Mouse (Mus musculus) c-Kit-positive CD71-positive TER-119-positive erythroid progenitor cells, embryonic 14.5 days (primary cell): ENCODE results near the gene Gm47995.
"Not testable (repeated sequence)": the region's sequence is repeated elsewhere in the genome, so short reads cannot be mapped to it uniquely, and the experiment has no call there.

Experiments
- DNase-seq: peaks from one replicate; pipeline ENCODE4 v3.0.0-alpha.2; 2013; ENCODE audit warnings: low spot score

Gm47995 gene

GRCm38 (mm10) chr1:151186879-151187424, 11.3 kb upstream of the Gm47995 start:
- not testable (repeated sequence) for DNase-seq

- DNase-seq: no peak
Observed at GRCm38 (mm10) chr1:151188469-151188868, 9.8 kb upstream of the Gm47995 start.

GRCm38 (mm10) chr1:151192075-151192474, 6.2 kb upstream of the Gm47995 start, which contains the start of gene Gm8947:
TSS of gene Gm8947 (plus strand) at chr1:151192376.
- DNase-seq: not testable (repeated sequence)

- DNase-seq: not testable (repeated sequence)
Observed at GRCm38 (mm10) chr1:151192739-151193138, 5.5 kb upstream of the Gm47995 start.

GRCm38 (mm10) chr1:151195986-151196385, 2.3 kb upstream of the Gm47995 start:
- DNase-seq: not testable (repeated sequence)

GRCm38 (mm10) chr1:151196690-151197089, 1.6 kb upstream of the Gm47995 start:
- DNase-seq: not testable (repeated sequence)

- not testable (repeated sequence) for DNase-seq
Observed at GRCm38 (mm10) chr1:151200620-151201019, 2.4 kb downstream of the Gm47995 start.

- not testable (repeated sequence) for DNase-seq
Observed at GRCm38 (mm10) chr1:151202771-151203170, 4.5 kb downstream of the Gm47995 start.

- DNase-seq: not testable (repeated sequence)
Observed at GRCm38 (mm10) chr1:151203818-151204217, 5.6 kb downstream of the Gm47995 start, which contains the start of gene 3110040M04Rik. TSS of gene 3110040M04Rik (plus strand) at chr1:151204121.

GRCm38 (mm10) chr1:151208493-151208892, 10.2 kb downstream of the Gm47995 start:
- not testable (repeated sequence) for DNase-seq

GRCm38 (mm10) chr1:151208944-151209343, 10.7 kb downstream of the Gm47995 start:
- DNase-seq: not testable (repeated sequence)

GRCm38 (mm10) chr1:151209824-151210355, 11.6 kb downstream of the Gm47995 start, which contains the start of gene Gm47996:
TSS of gene Gm47996 (plus strand) at chr1:151210131.
- not testable (repeated sequence) for DNase-seq

- peak; percentile 11 for DNase-seq
Observed at GRCm38 (mm10) chr1:151211666-151212065, 13.4 kb downstream of the Gm47995 start.

GRCm38 (mm10) chr1:151214862-151215261, 16.6 kb downstream of the Gm47995 start:
- DNase-seq: no peak

GRCm38 (mm10) chr1:151215985-151216384, 17.7 kb downstream of the Gm47995 start:
- DNase-seq: no peak

GRCm38 (mm10) chr1:151216417-151216816, 18.2 kb downstream of the Gm47995 start:
- DNase-seq: no peak

- DNase-seq: no peak
Observed at GRCm38 (mm10) chr1:151219045-151219444, 20.8 kb downstream of the Gm47995 start.

GRCm38 (mm10) chr1:151220098-151220497, 21.9 kb downstream of the Gm47995 start:
- DNase-seq: no peak

- no peak for DNase-seq
Observed at GRCm38 (mm10) chr1:151222561-151223267, 24.5 kb downstream of the Gm47995 start.

GRCm38 (mm10) chr1:151223377-151223776, 25.1 kb downstream of the Gm47995 start:
- DNase-seq: no peak

- DNase-seq: no peak
Observed at GRCm38 (mm10) chr1:151224536-151224935, 26.3 kb downstream of the Gm47995 start.

GRCm38 (mm10) chr1:151227506-151227905, 29.3 kb downstream of the Gm47995 start:
- no peak for DNase-seq
